Mouse (Mus musculus): Measurements from ENCODE around the gene Cnrip1. TPM values are rescaled to one million over a fixed set of nuclear protein-coding genes. Genes with fewer than 3 reads are reported as not detected.
"Not testable (repeated sequence)": the region's sequence is repeated elsewhere in the genome, so short reads cannot be mapped to it uniquely, and the experiment has no call there.

The Cnrip1 gene
- 1 to 10 TPM; 4.4 to 5.1 TPM for total RNA-seq (2021)

DNA sequence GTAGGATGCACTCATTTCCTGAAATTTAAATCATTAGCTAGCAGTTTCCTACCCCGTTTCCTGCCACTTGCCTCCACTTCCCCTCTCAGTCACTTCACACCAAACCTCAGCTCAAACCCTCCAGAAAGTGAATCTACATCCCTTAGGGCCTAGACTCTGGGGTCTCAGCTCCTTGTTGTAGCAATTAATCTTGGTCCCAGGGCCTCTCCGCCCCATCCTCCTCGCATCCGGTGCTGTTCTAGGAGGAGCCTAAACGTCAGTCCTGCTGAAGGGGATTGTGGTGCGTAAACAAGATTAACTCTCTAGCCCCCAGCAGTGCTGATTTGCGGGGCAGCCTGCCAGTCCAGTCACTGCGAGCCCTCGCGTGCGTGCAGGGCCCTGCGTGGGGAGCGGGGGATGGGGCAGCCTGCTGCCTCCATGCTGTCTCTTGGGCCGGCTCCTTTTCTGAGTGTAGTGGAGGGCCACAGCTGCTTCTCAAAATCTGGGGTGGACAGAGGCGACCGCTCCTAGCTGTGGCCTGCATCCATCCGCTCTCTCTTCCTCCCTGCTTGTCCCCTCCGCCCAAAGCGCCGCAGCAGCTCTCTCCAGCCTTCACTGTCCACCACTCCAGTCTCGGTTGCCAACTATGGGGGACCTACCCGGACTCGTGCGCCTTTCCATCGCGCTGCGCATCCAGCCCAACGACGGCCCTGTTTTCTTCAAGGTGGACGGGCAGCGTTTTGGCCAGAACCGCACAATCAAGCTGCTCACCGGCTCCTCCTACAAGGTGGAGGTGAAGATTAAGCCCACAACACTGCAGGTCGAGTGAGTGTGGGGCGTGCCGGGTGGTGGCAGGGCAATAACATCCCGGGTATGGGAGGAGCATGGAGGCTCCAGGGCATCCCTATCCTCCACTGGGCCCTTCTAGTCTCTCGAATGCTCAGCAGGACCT is at the start of gene Cnrip1, which contains the start of gene Plek:
TSS of gene Cnrip1 (plus strand) at position 42 of the 931 bp plus-strand sequence.
TSS of gene Plek (minus strand) at position 837 of the 931 bp plus-strand sequence.
- DNase-seq (ENCODE audit: low spot score), result peak; percentile 63
- intact Hi-C loops (cut with DNase I), result loop anchor here (5.0 to 10.0 kb wide), 2 partner anchors 110 to 163 kb away; partner anchors contain the start of gene Pno1

- intact Hi-C loops (cut with DNase I), result no loop called here
- DNase-seq (ENCODE audit: low spot score), result no peak
Observed at GRCm38 (mm10) chr11:17002739-17003373, 48.5 kb upstream of the Cnrip1 start.

GRCm38 (mm10) chr11:17003757-17004156 is 47.6 kb upstream of the Cnrip1 start:
- intact Hi-C loops (cut with DNase I), result no loop called here
- DNase-seq (ENCODE audit: low spot score), result no peak

GRCm38 (mm10) chr11:17004899-17005846 is 46.2 kb upstream of the Cnrip1 start:
- intact Hi-C loops (cut with DNase I), result no loop called here
- DNase-seq (ENCODE audit: low spot score), result peak; percentile 27

- DNase-seq (ENCODE audit: low spot score); intact Hi-C loops (cut with DNase I): not testable (repeated sequence)
Observed at GRCm38 (mm10) chr11:17006526-17006925, 44.9 kb upstream of the Cnrip1 start.

- intact Hi-C loops (cut with DNase I), result no loop called here
- no peak for DNase-seq (ENCODE audit: low spot score)
Observed at GRCm38 (mm10) chr11:17007517-17008173, 43.7 kb upstream of the Cnrip1 start.

- no peak for DNase-seq (ENCODE audit: low spot score)
- intact Hi-C loops (cut with DNase I), result no loop called here
Observed at GRCm38 (mm10) chr11:17008498-17008941, 42.9 kb upstream of the Cnrip1 start.

DNA sequence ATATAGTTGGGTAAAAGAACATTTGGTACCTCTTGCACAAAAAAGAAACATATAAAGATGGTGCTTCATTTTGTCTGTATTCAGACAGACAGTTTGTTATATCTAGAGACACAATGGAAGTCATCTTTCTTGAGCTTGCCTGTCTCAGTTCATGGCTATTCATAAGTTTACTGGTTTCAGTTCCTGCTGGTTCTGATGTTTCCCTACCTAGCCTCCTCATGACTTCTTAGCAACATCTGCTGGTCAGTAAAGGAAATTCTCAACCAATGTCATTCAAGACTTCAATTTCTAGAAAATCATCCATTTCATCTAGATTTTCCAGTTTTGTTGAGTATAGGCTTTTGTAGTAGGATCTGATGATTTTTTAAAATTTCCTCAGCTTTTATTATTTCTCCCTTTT is 38.4 kb upstream of the Cnrip1 start:
- intact Hi-C loops (cut with DNase I), result no loop called here
- DNase-seq (ENCODE audit: low spot score), result no peak

- DNase-seq (ENCODE audit: low spot score), result no peak
- intact Hi-C loops (cut with DNase I), result no loop called here
Observed at GRCm38 (mm10) chr11:17019328-17019727, 32.1 kb upstream of the Cnrip1 start.

DNA sequence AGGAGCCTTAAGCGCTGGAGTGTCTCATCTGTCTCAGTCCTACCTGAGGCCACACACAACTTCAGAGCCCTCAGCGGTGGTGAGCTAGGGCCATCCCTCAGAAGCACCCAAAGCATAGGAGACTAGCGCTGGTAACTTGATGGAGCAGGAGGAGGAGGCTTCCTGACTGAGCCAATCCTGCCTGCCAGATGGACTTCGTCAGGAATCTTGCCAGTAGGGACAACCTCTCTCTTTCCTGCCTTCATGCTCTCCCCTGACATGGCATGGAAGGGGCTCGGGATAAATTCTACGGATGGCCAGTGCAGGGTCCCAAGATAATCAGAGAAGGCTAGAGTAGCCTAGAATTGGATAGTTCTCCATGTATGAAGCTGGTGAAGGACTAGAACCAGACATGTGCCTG is 28.2 kb upstream of the Cnrip1 start:
- intact Hi-C loops (cut with DNase I), result no loop called here
- no peak for DNase-seq (ENCODE audit: low spot score)

DNA sequence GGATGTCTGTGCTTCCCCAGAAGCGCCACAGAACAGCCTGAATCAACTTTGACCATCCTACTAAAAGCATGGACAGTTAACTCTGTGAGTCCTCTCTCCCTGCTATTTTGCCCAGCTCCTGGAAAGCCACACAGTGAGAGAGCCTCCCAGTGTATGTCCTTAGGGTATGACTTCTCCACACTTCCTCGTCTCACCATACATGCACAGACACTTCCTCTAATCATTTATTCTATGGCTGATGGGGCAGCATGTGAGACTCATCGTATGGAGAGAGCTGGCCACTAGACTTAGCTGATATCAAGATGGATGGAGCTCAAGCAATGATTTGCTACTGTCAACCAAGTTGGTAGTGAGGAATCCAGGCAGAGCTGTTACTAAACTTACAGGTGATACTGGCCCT is 27.4 kb upstream of the Cnrip1 start:
- DNase-seq (ENCODE audit: low spot score), result no peak

DNA sequence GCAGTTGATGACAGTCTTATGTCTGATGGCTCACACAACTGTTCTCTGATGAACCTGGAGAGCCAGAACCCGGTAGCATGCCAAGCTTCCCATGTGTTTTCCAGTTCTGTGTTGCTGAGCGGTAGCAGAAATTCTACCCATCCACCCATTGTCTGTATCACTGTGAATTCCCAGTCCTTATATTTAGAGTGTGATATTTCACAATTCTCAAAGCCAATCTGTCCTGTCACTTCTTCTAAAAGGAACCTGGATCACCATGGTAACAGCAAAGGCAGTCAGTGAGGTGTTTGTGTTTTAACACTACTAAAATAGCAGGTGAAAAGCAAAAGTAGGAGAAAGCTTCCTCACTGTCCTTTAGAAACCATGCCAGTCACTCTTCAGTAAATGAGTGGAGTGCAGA is 5.6 kb upstream of the Cnrip1 start:
- DNase-seq (ENCODE audit: low spot score), result no peak
- intact Hi-C loops (cut with DNase I), result no loop called here

More for the DNA sequence above, 27.4 kb upstream of the Cnrip1 start:
- intact Hi-C loops (cut with DNase I), result no loop called here

DNA sequence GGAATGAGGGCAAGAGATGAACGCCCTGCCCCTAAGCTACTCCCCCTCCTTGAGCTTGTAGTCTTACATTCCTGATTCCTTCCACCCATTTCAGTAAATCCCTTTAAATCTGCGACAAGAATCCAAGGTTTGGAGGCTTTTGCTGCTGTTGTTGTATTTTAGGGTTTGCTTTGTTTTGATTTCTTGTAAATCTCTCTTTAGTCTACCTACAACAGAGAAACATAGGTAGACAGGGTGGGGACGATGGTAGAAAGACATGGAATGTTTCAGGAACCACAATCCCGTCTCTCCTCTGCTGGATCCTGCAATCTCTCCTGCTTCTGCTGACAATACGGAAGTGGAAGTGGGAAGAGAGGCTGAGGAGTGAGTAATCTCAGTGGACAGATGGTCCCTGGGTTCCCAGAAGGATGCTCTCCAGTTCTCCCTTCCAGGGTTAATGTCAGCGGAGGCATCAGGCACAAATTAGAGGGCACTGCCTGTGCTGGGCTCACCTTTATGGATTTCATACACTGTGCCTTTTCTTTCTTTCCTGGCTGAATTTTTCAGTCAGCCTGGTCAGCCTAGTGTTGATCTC is 1.2 kb downstream of the Cnrip1 start:
- intact Hi-C loops (cut with DNase I), result loop anchor here (5.0 to 10.0 kb wide), 2 partner anchors 110 to 162 kb away; partner anchors contain the start of gene Pno1
- DNase-seq (ENCODE audit: low spot score), result no peak

DNA sequence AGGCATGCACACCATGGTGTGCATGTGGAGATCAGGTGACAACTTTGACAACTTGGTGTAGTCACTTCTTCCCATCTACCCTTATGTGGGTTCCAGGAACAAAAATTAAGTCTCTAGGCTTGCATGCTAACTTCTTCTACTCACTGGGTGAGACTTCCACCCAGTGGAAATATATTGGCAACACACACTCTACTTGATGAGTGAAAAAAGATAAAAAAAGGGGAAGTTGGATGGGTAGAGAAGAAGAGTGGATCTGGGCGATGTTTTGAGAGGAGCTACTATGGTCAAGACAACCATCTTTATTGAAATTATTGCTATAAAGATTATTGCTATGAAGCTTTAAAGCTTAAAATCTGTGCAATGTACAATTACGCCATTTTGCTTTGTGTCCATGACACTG is 18.0 kb downstream of the Cnrip1 start:
- DNase-seq (ENCODE audit: low spot score); intact Hi-C loops (cut with DNase I): not testable (repeated sequence)

DNA sequence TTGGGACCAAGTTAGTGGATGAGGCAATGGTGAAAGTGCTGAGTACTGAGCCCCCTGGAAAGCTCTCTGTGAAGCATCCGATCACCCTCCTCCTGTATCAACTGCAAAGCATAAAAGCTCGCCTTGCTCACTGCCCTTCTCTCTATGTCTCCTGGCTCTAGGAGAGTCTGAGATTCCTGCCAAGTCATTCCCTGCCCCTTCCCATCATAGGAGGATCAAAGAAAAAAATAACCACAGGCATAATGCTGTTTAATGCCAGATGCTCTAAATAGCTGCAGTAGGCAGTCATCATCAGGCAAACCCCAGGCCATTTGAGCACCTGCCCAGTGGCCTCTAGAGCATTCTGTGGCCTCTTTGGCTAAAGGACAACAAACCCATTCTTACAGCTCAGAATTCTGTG is 24.3 kb downstream of the Cnrip1 start:
- intact Hi-C loops (cut with DNase I), result no loop called here
- DNase-seq (ENCODE audit: low spot score), result no peak

GRCm38 (mm10) chr11:17082086-17082485 is 30.7 kb downstream of the Cnrip1 start:
- no peak for DNase-seq (ENCODE audit: low spot score)
- intact Hi-C loops (cut with DNase I), result no loop called here

DNA sequence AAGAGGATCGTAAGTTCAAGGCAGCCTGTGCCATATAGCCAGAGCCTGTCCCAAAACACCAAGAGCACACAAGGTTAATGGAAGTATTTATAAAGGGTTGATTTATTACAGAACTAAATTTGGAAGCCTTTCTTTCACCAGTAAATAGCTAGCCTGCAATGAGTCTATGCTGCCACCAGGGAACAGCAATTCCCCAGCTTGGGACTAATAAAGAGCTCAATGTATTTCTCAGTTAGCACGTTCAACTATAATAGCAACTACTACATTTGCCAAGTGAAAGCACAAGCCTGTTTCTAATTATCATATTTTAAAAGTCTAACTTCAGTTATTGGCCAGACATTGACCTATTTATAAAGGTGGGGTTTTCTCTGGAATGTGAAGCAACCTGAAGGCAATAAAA is 31.6 kb downstream of the Cnrip1 start:
- intact Hi-C loops (cut with DNase I), result no loop called here
- no peak for DNase-seq (ENCODE audit: low spot score)

DNA sequence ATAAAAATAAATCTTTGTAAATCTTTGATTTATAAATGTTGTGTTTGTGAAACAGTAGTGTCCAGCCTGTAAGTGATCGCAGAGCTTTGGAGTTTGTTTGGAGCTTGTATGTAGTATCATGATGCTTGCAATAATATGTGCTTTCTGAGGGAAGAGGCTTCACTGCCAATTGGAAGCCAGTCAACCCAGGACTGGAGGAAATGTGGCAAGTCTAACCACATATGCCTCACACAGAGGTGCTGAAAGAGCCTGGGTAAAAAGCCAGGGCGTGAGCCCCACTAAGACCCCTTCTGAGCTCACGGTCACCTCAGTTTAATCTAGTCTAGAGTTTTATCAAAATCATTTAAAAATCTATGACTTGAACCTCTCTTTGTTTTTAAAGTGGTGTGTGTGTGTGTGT is 32.1 kb downstream of the Cnrip1 start:
- no peak for DNase-seq (ENCODE audit: low spot score)
- intact Hi-C loops (cut with DNase I), result no loop called here

DNA sequence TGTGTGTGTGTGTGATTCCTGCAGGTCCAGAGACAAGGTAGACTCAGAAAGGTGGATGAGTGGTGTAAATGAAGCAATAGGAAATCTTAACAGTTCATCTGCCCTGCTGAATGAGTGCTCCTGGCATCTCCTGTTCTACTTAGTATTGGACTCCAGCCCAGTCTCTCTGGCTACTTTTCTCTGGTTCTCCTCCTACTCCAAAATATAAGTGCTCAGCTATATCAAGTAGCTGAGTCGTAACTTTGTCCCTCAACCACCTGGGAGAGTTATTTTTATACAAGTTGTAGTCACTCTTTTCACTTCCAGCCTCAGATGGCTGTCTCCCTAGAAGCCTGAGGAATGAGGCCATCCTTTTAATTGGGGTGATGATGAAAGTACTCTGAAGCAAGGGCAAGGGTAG is 32.5 kb downstream of the Cnrip1 start:
- intact Hi-C loops (cut with DNase I), result no loop called here
- no peak for DNase-seq (ENCODE audit: low spot score)
